Mouse (Mus musculus) lung, postnatal 25 days (tissue): Measurements from ENCODE around the gene Fxyd7.

Experiments used
- DNase-seq: peaks from one replicate; pipeline ENCODE4 v3.0.0; 2022; ENCODE audit warnings: low spot score

Gene Fxyd7

GRCm38 (mm10) chr7:31007775-31008174 is 43.5 kb downstream of the Fxyd7 start:
- DNase-seq: no peak

GRCm38 (mm10) chr7:31002650-31003049 is 48.6 kb downstream of the Fxyd7 start:
- DNase-seq: peak; percentile 86

GRCm38 (mm10) chr7:31000505-31001020 is 50.7 kb downstream of the Fxyd7 start:
- peak; percentile 82 for DNase-seq

- DNase-seq: no peak
These were observed 54.8 kb downstream of the Fxyd7 start for GRCm38 (mm10) chr7:30996491-30996890.

DNA sequence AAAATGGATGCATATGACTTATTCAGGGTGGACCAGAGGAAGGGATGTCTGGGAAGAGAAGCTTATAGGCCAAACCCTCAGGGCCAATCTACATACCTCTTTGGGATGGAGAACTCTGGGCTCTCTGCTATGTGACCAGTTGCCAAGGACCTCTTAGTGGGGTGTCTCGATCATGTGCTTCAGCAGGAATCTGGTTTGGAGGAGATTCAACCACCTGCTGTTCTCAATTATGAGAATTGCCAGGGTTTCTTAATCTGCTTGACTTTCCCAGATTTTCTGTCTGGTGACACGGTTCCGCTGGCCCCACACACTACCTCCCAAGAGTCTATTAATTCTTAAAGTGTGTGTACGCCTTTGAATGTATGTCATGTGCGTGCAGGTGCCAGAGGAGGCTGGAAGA is 57.3 kb downstream of the Fxyd7 start:
- DNase-seq: no peak
